Mouse (Mus musculus): ENCODE results near the gene 4930407I10Rik. TPM values are rescaled to one million over a fixed set of nuclear protein-coding genes. Genes with fewer than 3 reads are reported as not detected.

4930407I10Rik gene
- polyA plus RNA-seq, 1 experiment from 2014 or later: not detected

- DNase-seq (ENCODE audit: low read depth, low spot score) (no peak), ATAC-seq (peak; percentile 47)
- POLR2A ChIA-PET: no interaction called here
- H3K27me3 ChIP-seq: no peaks in the 10 kb centered on the region
- no peak for TF ChIP-seq CTCF (IDR thresholded peaks at IDR 0.05)
- in situ Hi-C loops (cut with MboI; ENCODE audit: low pct_unique_long_range_greater_than_20kb): no loop called here
- CTCF ChIA-PET: no interaction called here
Observed at GRCm38 (mm10) chr15:82047080-82047883, 11.7 kb upstream of the 4930407I10Rik start, which contains the start of gene Snu13. Gene Snu13, minus strand, starts transcription at chr15:82047598.

DNA sequence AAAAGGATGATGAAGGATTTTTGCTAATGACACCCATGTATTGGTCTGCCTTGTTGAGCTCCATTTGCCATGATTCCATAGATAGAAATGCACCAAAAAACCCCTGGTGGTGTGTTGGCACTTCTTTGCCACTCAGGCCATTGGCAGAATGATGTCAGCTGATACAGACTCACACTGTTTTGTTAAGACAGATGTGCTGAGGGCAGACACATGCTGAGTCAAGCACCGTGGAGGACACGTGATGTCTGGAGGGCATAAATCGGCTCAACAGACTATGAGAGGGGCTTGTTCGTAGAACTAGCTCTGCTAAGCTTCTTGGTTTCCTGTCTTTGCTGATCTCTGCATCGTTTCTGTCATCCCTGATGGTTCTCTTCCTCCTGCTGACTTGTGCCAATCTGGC is 6.4 kb upstream of the 4930407I10Rik start:
- ChIA-PET CTCF (interaction anchor here (0.9 kb wide), 1 partner anchor 184 kb away, joined by 3 read pairs; no protein-coding TSS in a partner anchor), POLR2A (no interaction called here)
- ATAC-seq (no peak), DNase-seq (ENCODE audit: low read depth, low spot score) (no peak)
- in situ Hi-C loops (cut with MboI; ENCODE audit: low pct_unique_long_range_greater_than_20kb): no loop called here
- peaks cover 15% of the 10 kb centered on the region for H3K27me3 ChIP-seq
- no peak for TF ChIP-seq CTCF (IDR thresholded peaks at IDR 0.05)

DNA sequence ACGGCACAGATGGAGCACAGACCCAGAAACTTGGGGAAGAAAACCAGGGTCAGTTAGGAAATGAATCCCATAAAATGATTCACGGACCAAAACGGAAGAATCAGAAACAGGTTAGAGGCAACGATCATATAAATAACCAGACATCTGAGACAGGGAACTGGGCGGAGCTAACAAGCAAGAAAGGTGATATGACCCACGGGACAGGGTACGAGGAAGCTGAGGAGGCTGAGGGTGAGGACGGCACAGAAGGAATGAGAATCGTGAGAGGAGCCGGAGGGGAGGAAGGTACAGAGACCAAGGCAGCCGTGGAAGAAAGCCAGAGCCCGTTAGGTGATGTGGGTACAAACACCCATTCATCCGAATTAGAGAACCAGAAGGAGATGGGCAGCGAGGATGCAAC is 5.0 kb downstream of the 4930407I10Rik start:
- POLR2A ChIA-PET: no interaction called here
- DNase-seq (ENCODE audit: low read depth, low spot score) (no peak), ATAC-seq (no peak)
- no peak for TF ChIP-seq CTCF (IDR thresholded peaks at IDR 0.05)
- H3K27me3 ChIP-seq: peaks cover 51% of the 10 kb centered on the region
- CTCF ChIA-PET: interaction anchor here (2.4 to 4.8 kb wide), 2 partner anchors 173 to 188 kb away, joined by 4 to 16 read pairs; partner anchors contain the start of gene 1500009C09Rik
- in situ Hi-C loops (cut with MboI; ENCODE audit: low pct_unique_long_range_greater_than_20kb): no loop called here

- H3K27me3 ChIP-seq: peaks cover 66% of the 10 kb centered on the region
- no peak for DNase-seq (ENCODE audit: low read depth, low spot score)
- peak; percentile 93 for TF ChIP-seq CTCF (IDR thresholded peaks at IDR 0.05)
- in situ Hi-C loops (cut with MboI; ENCODE audit: low pct_unique_long_range_greater_than_20kb): loop anchor here (5.0 kb wide), 2 partner anchors 47 to 172 kb away; no protein-coding TSS in a partner anchor
- ATAC-seq: no peak
- POLR2A ChIA-PET: interaction anchor here (0.8 kb wide), 1 partner anchor 10 kb away, joined by 3 read pairs; no protein-coding TSS in a partner anchor
- CTCF ChIA-PET: interaction anchor here (1.1 to 4.8 kb wide), 8 partner anchors 10 to 186 kb away, joined by 3 to 16 read pairs (median 4); partner anchors contain the start of gene 1500009C09Rik
Observed at GRCm38 (mm10) chr15:82065511-82065910, 6.6 kb downstream of the 4930407I10Rik start.

GRCm38 (mm10) chr15:82069898-82070297 is 10.9 kb downstream of the 4930407I10Rik start, which contains the start of gene Mei1:
Gene Mei1, plus strand, starts transcription at chr15:82069996.
- H3K27me3 ChIP-seq: peaks cover 49% of the 10 kb centered on the region
- ChIA-PET POLR2A (no interaction called here), CTCF (no interaction called here)
- TF ChIP-seq CTCF (IDR thresholded peaks at IDR 0.05): no peak
- DNase-seq (ENCODE audit: low read depth, low spot score): no peak
- in situ Hi-C loops (cut with MboI; ENCODE audit: low pct_unique_long_range_greater_than_20kb): loop anchor here (5.0 kb wide), 2 partner anchors 42 to 167 kb away; no protein-coding TSS in a partner anchor
- ATAC-seq: no peak

DNA sequence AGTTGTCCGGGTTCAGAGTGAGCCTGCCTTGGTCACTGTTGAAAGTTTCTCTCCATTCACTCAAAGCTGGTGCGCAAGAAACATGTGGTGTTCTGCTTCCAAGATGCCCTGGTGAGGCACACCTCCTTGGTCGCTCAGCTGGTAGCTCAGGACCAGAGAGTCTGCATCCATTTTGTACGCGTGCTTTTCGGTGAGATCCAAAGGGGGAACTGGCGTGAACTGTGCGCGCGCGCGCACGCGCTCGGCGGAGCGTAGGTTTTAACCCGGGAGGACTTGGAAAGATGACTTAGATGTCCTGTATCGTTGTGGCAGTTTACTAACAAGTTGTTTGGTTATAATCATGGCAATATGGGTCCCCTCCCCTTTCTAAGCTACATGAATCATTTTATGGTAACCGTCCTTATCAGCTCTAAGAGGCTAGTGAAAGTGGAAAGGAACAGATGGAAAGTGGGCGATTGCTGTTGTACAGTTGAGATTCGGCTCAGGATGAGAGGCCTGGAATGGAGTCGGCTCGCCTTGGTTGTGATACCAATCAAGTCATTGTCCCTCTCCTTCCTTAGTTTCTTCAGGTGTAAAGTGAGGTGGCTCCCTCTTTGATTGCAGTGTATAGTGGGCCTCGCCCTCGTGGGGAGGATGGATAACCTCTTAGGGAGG is 13.0 kb downstream of the 4930407I10Rik start:
- in situ Hi-C loops (cut with MboI; ENCODE audit: low pct_unique_long_range_greater_than_20kb): no loop called here
- ChIA-PET CTCF (no interaction called here), POLR2A (no interaction called here)
- DNase-seq (ENCODE audit: low read depth, low spot score) (no peak), ATAC-seq (no peak)
- H3K27me3 ChIP-seq: peaks cover 49% of the 10 kb centered on the region
- no peak for TF ChIP-seq CTCF (IDR thresholded peaks at IDR 0.05)

DNA sequence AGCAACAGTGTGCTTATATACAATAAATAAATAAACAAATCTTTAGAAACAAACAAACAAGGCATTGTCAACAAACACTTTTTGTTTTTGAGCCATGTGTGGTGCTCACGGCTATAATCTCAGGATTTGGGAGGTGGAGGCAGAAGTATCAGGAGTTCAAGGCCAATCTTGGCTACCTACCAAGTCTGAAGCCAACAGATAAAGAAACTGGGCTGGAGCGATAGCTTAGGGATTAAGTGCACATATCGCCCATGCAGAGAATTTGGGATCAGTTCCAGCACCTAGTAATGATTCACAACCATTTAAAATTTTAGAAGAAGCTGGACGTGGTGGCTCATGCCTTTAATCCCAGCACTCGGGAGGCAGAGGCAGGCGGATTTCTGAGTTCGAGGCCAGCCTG is 14.5 kb downstream of the 4930407I10Rik start:
- peaks cover 54% of the 10 kb centered on the region for H3K27me3 ChIP-seq
- CTCF ChIA-PET: no interaction called here
- no peak for ATAC-seq
- DNase-seq (ENCODE audit: low read depth, low spot score): no peak
- TF ChIP-seq CTCF (IDR thresholded peaks at IDR 0.05): no peak
- POLR2A ChIA-PET: no interaction called here
- in situ Hi-C loops (cut with MboI; ENCODE audit: low pct_unique_long_range_greater_than_20kb): no loop called here

- ChIA-PET POLR2A (no interaction called here), CTCF (no interaction called here)
- peaks cover 30% of the 10 kb centered on the region for H3K27me3 ChIP-seq
- TF ChIP-seq CTCF (IDR thresholded peaks at IDR 0.05): no peak
- in situ Hi-C loops (cut with MboI; ENCODE audit: low pct_unique_long_range_greater_than_20kb): no loop called here
- ATAC-seq (no peak), DNase-seq (ENCODE audit: low read depth, low spot score) (no peak)
Observed at GRCm38 (mm10) chr15:82079883-82080282, 20.9 kb downstream of the 4930407I10Rik start.

DNA sequence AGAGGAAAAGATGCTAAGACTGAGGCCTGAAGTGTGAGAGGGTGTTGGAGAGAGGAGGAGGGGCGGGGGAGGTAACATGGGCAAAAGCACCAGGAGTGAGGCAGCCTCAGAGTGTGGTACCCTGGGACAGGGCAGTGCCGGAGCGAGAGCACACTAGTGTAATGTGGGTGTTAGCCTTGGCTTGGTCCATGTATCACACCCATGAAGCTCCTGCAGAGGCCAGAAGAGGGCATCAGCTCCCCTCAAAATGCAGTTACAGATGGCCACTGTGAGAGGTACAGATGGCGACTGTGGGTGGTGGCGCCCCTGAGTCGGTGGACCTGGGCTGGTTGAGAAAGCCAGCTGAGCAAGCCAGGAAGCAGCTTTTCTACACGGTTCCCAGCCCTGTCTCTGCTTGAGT is 22.2 kb downstream of the 4930407I10Rik start:
- no peak for TF ChIP-seq CTCF (IDR thresholded peaks at IDR 0.05)
- ChIA-PET CTCF (interaction anchor here (1.1 to 1.4 kb wide), 2 partner anchors 9 to 16 kb away, joined by 3 read pairs; no protein-coding TSS in a partner anchor), POLR2A (interaction anchor here (0.5 kb wide), 1 partner anchor 153 kb away, joined by 3 read pairs; no protein-coding TSS in a partner anchor)
- in situ Hi-C loops (cut with MboI; ENCODE audit: low pct_unique_long_range_greater_than_20kb): no loop called here
- no peak for DNase-seq (ENCODE audit: low read depth, low spot score)
- peaks cover 34% of the 10 kb centered on the region for H3K27me3 ChIP-seq
- peak; percentile 35 for ATAC-seq

- no peak for TF ChIP-seq CTCF (IDR thresholded peaks at IDR 0.05)
- DNase-seq (ENCODE audit: low read depth, low spot score) (no peak), ATAC-seq (no peak)
- in situ Hi-C loops (cut with MboI; ENCODE audit: low pct_unique_long_range_greater_than_20kb): no loop called here
- peaks cover 48% of the 10 kb centered on the region for H3K27me3 ChIP-seq
- CTCF ChIA-PET: no interaction called here
- POLR2A ChIA-PET: no interaction called here
Observed at GRCm38 (mm10) chr15:82085606-82086005, 26.7 kb downstream of the 4930407I10Rik start.

DNA sequence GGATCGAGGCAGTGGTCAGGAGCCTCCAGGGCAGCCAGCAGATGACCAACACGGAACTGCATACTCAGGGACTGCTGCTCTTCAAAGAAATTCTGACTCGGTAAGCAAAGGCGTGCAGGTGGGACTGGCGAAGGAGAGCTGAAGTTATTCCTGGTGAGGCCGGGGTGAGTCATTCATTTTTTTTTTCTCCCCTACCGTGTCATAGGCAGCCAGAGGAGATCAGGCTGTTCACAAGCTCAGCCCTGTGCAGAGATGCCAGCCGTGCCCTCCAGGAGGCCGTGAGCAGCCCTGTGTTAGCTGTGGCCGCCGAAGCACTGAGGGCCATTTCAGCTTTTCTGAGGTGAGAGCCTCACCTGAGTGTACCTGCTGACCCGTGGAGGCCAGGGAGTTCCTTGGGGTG is 27.2 kb downstream of the 4930407I10Rik start:
- no peak for ATAC-seq
- CTCF ChIA-PET: no interaction called here
- peaks cover 50% of the 10 kb centered on the region for H3K27me3 ChIP-seq

More for the DNA sequence above, 27.2 kb downstream of the 4930407I10Rik start:
- TF ChIP-seq CTCF (IDR thresholded peaks at IDR 0.05): no peak
- in situ Hi-C loops (cut with MboI; ENCODE audit: low pct_unique_long_range_greater_than_20kb): no loop called here
- POLR2A ChIA-PET: no interaction called here
- no peak for DNase-seq (ENCODE audit: low read depth, low spot score)
